Mouse (Mus musculus) left cerebral cortex, postnatal 4 days (tissue): Measurements from ENCODE around the gene Cnn2. TPM values are rescaled to one million over a fixed set of nuclear protein-coding genes. Genes with fewer than 3 reads are reported as not detected.

Experiments used
- DNase-seq: peaks from one replicate; pipeline ENCODE4 v3.0.0-alpha.2; 2022
- intact Hi-C: fragments of 180-260 bp; cut with DNase I; formaldehyde crosslinking; loops from one replicate; pipeline ENCODE4 v1.15.1; 2025
- total RNA-seq, 2 experiments: library from RNA; stranded (reverse); gene quantifications; 2 replicates each; pipeline ENCODE4 v1.2.3; 2021

Gene Cnn2
- total RNA-seq, 2 experiments from 2014 or later: 12.4 to 17.2 TPM

- no peak for DNase-seq
- intact Hi-C loops: loop anchor here (10.0 kb wide), 1 partner anchor 127 kb away; the partner anchor contains the start of gene Stk11
Measured at GRCm38 (mm10) chr10:79987771-79988505, 446 bp upstream of the Cnn2 start.

GRCm38 (mm10) chr10:79989272-79989786, 945 bp downstream of the Cnn2 start:
- intact Hi-C loops: loop anchor here (10.0 kb wide), 1 partner anchor 125 kb away; the partner anchor contains the start of gene Stk11
- DNase-seq: no peak

DNA sequence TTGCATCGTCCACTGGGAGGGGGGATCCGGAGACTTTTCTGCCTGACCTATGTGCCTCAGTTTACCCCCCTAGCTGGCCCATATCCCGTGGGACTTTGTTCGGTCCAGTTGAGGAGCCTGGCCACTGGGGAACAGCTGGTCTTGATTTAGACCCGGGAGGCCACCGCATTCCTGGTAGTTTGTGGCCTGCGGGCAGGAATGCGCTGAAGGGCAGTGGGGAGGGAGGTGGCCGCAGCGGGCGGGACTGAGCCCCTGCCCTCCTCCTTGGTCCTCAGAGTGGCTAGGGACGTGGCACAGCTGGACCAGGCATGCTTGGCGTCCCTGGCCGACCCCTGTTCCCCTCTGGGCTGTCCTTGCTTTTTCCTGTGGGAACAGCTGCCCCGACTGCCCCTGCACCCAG, 1.5 kb downstream of the Cnn2 start:
- no peak for DNase-seq
- intact Hi-C loops: loop anchor here (5.0 to 10.0 kb wide), 2 partner anchors 47 to 125 kb away; partner anchors contain the start of genes Polr2e and Stk11

DNA sequence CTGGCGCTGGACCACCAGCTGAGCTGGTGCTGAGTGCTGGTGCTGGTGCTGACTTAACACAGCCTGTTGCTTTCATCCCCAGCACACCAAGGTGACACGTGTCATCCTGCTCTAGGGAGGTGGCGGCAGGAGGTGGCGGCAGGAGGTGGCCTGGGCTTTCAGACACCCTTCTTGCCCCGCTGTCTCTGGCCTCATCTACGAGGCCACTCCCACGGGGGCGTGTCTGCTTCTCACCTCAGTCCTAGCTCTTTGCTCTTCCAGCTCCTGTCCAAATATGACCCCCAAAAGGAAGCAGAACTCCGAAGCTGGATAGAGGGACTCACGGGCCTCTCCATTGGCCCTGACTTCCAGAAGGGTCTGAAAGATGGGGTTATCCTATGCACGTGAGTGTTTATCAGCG, 2.7 kb downstream of the Cnn2 start:
- intact Hi-C loops: loop anchor here (5.0 kb wide), 1 partner anchor 46 kb away; the partner anchor contains the start of gene Polr2e
- DNase-seq: no peak

DNA sequence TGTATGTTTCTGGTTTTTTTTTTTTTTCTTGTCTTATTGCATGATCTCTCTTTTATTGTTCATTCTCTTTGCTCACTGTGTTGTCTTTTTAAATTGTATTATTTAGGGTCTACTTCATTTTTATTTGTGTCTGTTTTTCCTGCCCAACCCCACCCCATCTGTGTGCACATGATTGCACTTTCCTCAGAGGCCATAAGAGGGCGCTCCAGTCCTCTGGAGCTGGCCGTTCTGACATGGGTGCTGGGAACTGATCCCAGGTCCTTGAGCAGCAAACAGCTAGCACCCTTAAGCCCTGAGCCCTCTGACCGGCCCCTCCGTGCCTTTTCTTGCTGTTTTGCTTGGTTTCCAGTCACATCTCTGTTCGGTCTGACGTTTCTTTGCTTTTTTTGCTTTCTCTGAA, 3.2 kb downstream of the Cnn2 start:
- intact Hi-C loops: loop anchor here (5.0 kb wide), 1 partner anchor 46 kb away; the partner anchor contains the start of gene Polr2e
- no peak for DNase-seq

DNA sequence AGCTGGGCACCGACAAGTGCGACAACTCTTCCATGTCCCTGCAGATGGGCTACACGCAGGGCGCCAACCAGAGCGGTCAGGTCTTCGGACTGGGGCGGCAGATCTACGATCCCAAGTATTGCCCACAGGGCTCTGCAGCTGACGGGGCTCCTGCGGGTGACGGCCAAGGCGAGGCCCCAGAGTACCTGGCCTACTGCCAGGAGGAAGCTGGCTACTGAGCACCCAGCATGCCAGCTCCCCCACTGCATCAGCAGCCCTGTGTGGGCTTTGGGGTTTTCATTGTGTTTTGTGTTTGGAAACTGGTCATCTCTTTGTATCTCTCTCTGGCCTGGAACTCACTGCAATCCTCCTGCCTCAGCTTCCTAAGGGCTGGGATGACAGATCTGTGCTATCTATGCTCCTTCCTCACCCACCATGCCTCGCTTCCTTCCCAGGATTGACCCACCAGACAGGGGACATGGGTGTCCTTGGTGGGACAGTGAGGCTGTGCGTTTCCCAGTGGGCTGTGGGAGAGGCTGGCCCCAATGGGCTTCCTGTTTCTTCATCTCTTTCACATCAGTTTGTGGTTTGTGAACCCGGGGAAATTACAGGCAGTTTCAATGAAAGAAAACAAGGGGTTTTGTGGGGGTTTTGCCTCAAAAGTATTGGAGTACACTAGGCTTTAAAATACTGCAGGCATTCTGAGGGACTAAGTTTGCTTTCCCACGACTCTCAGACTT, 6.2 kb downstream of the Cnn2 start:
- intact Hi-C loops: loop anchor here (5.0 kb wide), 1 partner anchor 43 kb away; the partner anchor contains the start of gene Polr2e
- DNase-seq: peak; percentile 46

DNA sequence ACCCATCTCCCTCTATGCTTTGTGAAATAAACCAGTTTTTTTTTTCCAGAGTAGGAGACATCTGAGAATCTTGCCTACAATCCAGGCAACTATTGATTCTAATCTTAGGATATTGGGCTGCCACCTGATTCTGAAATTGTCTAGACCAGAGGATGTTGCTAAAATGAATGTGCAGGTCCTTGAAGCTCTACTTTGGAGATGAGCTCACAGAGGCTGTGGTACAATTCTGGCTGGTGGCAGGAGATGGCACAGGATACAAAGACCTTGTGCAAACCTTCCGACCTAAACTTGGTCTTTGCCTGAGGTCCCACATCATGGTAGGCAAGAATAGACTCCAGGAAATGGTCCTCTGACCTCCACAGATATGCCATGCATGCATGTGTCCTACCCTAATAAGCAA, 7.3 kb downstream of the Cnn2 start:
- intact Hi-C loops: no loop called here
- no peak for DNase-seq

DNA sequence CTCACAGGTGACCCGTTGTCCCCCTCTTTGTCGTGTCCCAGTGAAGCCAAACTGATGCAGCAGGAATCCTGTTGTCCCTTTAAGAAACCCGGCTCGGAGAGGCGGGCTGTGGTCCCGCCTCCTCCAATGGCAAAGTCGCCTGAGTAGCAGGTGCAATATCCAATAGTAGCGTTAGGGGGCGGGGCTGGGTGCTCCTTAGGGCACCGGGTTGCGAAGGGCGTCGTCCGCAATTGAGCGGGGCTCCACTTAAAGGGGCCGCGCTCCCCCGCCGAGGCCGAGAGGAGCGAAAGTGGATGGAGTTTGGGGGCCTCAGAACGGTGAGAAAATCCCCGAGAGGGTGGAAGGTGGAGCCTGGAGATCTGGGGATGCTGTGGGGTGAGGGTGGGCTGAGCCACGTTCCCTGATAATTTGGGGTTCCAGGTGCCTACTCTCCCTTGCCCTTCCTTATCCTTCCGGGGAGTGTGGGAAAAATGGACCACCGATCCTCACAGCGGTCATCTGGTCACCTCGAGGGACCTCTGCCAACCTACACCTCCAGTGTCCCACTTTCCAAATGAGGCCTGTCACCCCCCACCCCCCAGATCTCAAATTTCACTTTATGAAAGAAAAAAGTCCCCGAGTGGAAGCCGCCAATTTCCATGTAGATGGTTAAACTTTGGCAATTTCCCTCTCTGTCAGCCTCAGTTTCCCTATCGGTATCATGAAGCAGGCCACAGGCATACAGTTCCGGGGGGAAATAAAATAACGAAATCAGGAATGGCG, 8.1 kb downstream of the Cnn2 start, which contains the start of gene Abca7:
TSS of gene Abca7 (plus strand) at position 223 of the 762 bp plus-strand sequence.
- DNase-seq: peak; percentile 99
- intact Hi-C loops: no loop called here

- DNase-seq: peak; percentile 84
- intact Hi-C loops: no loop called here
Measured at GRCm38 (mm10) chr10:79997034-79997760, 8.8 kb downstream of the Cnn2 start.

DNA sequence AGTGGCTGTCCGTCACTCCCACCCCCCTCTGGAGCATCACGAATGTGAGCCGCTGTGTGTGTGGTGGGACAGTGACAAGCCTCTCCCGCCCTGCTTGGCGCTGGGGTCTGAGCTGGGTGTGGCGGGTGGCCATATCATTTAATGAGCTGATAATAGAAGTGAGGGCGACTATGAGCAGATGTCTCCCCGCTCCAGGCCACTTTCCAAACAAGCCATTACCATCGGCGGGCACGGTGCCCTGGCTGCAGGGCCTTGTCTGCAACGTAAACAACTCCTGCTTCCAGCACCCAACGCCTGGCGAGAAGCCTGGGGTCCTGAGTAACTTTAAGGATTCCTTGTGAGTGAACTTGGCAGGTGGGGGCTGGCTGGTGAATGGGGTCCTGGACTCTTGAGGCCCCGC, 9.4 kb downstream of the Cnn2 start:
- peak; percentile 85 for DNase-seq
- intact Hi-C loops: no loop called here

GRCm38 (mm10) chr10:80001945-80002344, 13.6 kb downstream of the Cnn2 start:
- intact Hi-C loops: no loop called here
- no peak for DNase-seq

DNA sequence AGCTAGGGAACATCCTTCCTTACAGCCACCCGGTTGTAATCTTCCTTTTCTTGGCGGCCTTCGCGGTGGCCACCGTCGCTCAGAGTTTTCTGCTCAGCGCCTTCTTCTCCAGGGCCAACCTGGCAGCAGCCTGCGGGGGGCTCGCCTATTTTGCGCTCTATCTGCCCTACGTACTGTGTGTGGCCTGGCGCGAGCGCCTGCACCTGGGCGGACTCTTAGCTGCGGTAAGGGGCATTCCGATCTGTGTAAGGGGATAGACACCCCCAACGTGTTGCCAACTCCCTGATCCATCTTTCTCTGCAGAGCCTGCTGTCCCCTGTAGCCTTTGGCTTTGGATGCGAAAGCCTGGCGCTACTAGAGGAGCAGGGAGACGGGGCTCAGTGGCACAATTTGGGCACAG, 14.4 kb downstream of the Cnn2 start:
- DNase-seq: no peak
- intact Hi-C loops: no loop called here

- intact Hi-C loops: no loop called here
- DNase-seq: no peak
Measured at GRCm38 (mm10) chr10:80003374-80004232, 15.2 kb downstream of the Cnn2 start.

- intact Hi-C loops: no loop called here
- DNase-seq: no peak
Measured at GRCm38 (mm10) chr10:80004233-80004705, 15.9 kb downstream of the Cnn2 start.

DNA sequence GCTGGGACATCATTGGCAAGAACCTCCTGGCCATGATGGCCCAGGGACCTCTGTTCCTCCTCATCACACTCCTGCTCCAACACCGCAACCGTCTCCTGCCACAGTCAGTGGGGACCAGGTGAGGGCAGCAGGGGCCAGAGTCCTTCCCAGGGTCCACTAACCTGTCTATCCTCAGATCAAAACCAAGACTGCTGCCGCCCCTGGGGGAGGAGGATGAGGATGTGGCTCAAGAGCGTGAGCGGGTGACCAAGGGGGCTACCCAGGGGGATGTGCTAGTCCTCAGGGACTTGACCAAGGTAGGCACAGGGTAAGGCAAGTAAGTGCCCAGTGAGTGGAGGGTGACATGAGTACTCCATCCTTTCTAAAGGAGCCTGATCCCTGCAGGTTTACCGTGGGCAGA, 23.4 kb downstream of the Cnn2 start:
- no peak for DNase-seq
- intact Hi-C loops: no loop called here

DNA sequence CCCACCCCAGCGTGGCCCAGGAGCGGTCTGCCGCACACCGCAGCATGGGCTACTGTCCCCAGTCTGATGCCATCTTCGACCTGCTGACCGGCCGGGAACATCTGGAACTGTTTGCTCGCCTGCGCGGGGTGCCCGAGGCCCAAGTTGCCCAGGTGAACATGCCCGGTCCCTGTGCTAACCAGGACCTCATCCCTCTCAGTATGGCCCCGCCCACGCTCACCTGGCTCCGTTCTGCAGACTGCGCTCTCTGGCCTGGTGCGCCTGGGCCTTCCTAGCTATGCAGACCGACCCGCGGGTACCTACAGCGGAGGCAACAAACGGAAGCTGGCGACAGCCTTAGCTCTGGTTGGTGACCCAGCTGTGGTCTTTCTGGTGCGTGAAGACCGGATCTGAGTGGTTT, 25.2 kb downstream of the Cnn2 start:
- intact Hi-C loops: no loop called here
- DNase-seq: no peak

- no peak for DNase-seq
- intact Hi-C loops: no loop called here
Measured at GRCm38 (mm10) chr10:80014484-80015290, 26.3 kb downstream of the Cnn2 start.

DNA sequence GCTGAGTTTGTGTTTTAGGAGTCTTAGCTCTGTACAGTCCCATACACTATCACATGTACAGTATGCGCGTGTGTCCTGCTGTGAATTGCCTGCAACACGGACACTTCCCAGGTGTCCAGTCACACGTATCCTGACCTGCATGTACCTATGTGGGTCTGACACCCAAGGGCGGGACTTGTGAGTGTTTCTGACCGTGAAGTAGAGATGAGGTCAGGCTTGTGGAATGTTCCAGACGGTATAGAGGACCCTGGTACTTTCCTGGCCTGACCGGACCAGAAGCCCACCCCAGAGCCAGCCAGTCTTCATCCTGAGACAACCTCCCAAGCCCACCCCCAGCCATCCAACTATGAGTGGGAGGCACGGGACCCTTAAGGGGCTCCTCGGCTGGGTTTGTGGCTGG, 27.2 kb downstream of the Cnn2 start:
- intact Hi-C loops: no loop called here
- DNase-seq: no peak
